Mouse (Mus musculus): Measurements from ENCODE around the gene Aldh1l1. TPM values are rescaled to one million over a fixed set of nuclear protein-coding genes. Genes with fewer than 3 reads are reported as not detected.

Gene Aldh1l1
- polyA plus RNA-seq, 1 experiment = 253 TPM

DNA sequence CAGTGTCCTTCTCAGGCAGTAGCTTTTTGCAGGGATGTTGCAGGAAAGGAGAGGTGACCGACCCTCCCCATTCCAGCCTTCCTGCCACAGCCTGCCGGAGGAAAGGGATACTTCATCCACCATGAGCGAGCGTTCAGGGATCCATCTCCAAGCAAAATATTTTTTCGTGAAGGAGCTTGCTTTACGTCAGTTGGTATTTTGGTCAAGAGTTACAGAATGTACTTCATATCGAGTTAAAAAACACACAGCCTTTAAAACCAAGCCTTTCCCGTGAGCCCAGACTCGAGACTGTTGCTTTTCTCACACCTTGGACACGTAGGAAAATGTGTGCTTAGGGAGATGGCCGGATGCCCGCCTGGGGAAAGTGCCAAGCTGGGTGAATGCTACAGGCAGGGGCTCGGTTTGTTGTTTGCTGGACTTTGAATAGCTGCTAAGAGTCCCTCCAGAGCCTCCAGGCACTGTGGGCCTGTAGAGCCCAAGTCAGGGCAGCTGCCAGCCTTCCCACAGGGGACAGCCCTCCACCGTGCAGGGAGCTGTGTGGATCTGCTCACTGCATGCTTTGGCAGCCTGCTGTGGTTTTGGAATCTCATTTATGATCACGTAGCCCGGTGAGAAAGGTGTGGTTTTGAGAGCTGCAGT is 20.6 kb downstream of the Aldh1l1 start:
- Histone ChIP-seq H3K27ac (ENCODE audit: insufficient read depth, low read depth, low read length) (peak overlapping the region; percentile 98), H3K27me3 (replicated peaks; ENCODE audit: control insufficient read depth, insufficient read depth, low read length) (no peaks in the 10 kb centered on the region), H3K4me1 (ENCODE audit: control insufficient read depth, insufficient read depth, low read length) (peaks cover 44% of the 10 kb centered on the region), H3K36me3 (ENCODE audit: control insufficient read depth, insufficient read depth, low read length) (no peaks in the 10 kb centered on the region), H3K4me3 (ENCODE audit: insufficient read depth, low read depth, low read length) (no peak overlapping the region)
- 17% methylated on average over 16 of the region's 16 CpGs for WGBS
- peak; percentile 98 for DNase-seq
- TF ChIP-seq POLR2A (IDR thresholded peaks at IDR 0.05; ENCODE audit: low read depth, low read length) = no peak
- TF ChIP-seq CTCF (conservative IDR thresholded peaks at IDR 0.05; ENCODE audit: insufficient read depth, insufficient read length, low read depth, low read length) = no peak

DNA sequence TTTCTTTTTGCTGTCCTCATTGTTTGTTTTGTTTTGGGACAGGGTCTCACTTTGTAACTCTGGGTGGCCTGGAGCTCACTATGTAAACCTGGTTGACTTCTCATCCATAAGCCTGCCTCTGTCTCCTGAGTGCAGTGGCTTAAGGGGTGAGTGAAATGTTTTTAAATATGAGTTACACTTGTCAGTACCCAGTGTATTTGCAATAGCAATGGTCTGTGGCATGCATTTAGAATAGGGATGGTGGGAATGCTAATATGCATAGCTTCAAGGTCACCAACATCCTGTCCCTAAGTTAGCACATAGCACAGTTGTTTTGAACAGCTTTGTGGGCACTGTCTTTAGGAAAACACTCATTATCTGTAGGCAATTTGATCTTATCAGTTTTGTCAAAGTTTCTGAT is 21.2 kb downstream of the Aldh1l1 start:
- H3K27ac ChIP-seq (ENCODE audit: insufficient read depth, low read depth, low read length) = peak overlapping the region; percentile 98
- no peak for TF ChIP-seq POLR2A (IDR thresholded peaks at IDR 0.05; ENCODE audit: low read depth, low read length)
- TF ChIP-seq CTCF (conservative IDR thresholded peaks at IDR 0.05; ENCODE audit: insufficient read depth, insufficient read length, low read depth, low read length) = no peak
- H3K4me3 ChIP-seq (ENCODE audit: insufficient read depth, low read depth, low read length) = no peak overlapping the region
- H3K27me3 ChIP-seq (replicated peaks; ENCODE audit: control insufficient read depth, insufficient read depth, low read length) = no peaks in the 10 kb centered on the region
- peak; percentile 51 for DNase-seq
- peaks cover 44% of the 10 kb centered on the region for H3K4me1 ChIP-seq (ENCODE audit: control insufficient read depth, insufficient read depth, low read length)
- no peaks in the 10 kb centered on the region for H3K36me3 ChIP-seq (ENCODE audit: control insufficient read depth, insufficient read depth, low read length)

DNA sequence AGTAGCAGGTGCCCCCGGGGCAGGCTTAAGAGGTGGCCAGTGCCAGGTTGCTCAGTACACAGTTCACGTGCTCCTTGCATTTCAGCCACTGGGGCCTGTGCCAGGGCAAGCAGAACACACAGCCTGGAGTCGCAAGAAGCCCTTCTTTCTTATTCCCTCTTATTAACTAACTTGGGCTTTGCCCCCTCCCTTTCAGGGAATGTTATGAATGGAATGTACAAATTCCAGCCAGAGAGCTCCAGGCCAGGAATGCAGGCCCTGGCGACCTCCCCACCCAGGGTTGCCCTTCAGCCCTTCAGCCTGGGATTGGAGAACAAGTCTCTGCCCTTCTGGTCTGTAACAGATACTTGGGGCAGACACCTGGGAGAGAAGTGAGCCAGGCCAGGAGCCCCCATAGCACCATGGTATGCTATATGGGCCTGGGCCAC is 22.0 kb downstream of the Aldh1l1 start:
- WGBS = 19% methylated on average over 4 of the region's 4 CpGs
- no peaks in the 10 kb centered on the region for H3K36me3 ChIP-seq (ENCODE audit: control insufficient read depth, insufficient read depth, low read length)
- peak overlapping the region; percentile 98 for H3K27ac ChIP-seq (ENCODE audit: insufficient read depth, low read depth, low read length)
- no peak overlapping the region for H3K4me3 ChIP-seq (ENCODE audit: insufficient read depth, low read depth, low read length)
- peaks cover 44% of the 10 kb centered on the region for H3K4me1 ChIP-seq (ENCODE audit: control insufficient read depth, insufficient read depth, low read length)
- no peaks in the 10 kb centered on the region for H3K27me3 ChIP-seq (replicated peaks; ENCODE audit: control insufficient read depth, insufficient read depth, low read length)
- no peak for TF ChIP-seq CTCF (conservative IDR thresholded peaks at IDR 0.05; ENCODE audit: insufficient read depth, insufficient read length, low read depth, low read length)
- DNase-seq = peak; percentile 99

- H3K36me3 ChIP-seq (ENCODE audit: control insufficient read depth, insufficient read depth, low read length) = no peaks in the 10 kb centered on the region
- TF ChIP-seq CTCF (conservative IDR thresholded peaks at IDR 0.05; ENCODE audit: insufficient read depth, insufficient read length, low read depth, low read length) = peak; percentile 28
- no peak for TF ChIP-seq POLR2A (IDR thresholded peaks at IDR 0.05; ENCODE audit: low read depth, low read length)
- H3K27ac ChIP-seq (ENCODE audit: insufficient read depth, low read depth, low read length) = peak overlapping the region; percentile 97
- DNase-seq = peak; percentile 97
- peaks cover 44% of the 10 kb centered on the region for H3K4me1 ChIP-seq (ENCODE audit: control insufficient read depth, insufficient read depth, low read length)
- H3K4me3 ChIP-seq (ENCODE audit: insufficient read depth, low read depth, low read length) = no peak overlapping the region
- WGBS = 26% methylated on average over 6 of the region's 6 CpGs
- no peaks in the 10 kb centered on the region for H3K27me3 ChIP-seq (replicated peaks; ENCODE audit: control insufficient read depth, insufficient read depth, low read length)
Measured at GRCm38 (mm10) chr6:90509085-90509484, 22.9 kb downstream of the Aldh1l1 start.

- Histone ChIP-seq H3K4me1 (ENCODE audit: control insufficient read depth, insufficient read depth, low read length) (peaks cover 31% of the 10 kb centered on the region), H3K36me3 (ENCODE audit: control insufficient read depth, insufficient read depth, low read length) (no peaks in the 10 kb centered on the region), H3K27ac (ENCODE audit: insufficient read depth, low read depth, low read length) (no peak overlapping the region), H3K27me3 (replicated peaks; ENCODE audit: control insufficient read depth, insufficient read depth, low read length) (no peaks in the 10 kb centered on the region), H3K4me3 (ENCODE audit: insufficient read depth, low read depth, low read length) (no peak overlapping the region)
- DNase-seq = no peak
- no peak for TF ChIP-seq CTCF (conservative IDR thresholded peaks at IDR 0.05; ENCODE audit: insufficient read depth, insufficient read length, low read depth, low read length)
- TF ChIP-seq POLR2A (IDR thresholded peaks at IDR 0.05; ENCODE audit: low read depth, low read length) = no peak
- 86% methylated on average over 5 of the region's 5 CpGs for WGBS
Measured at GRCm38 (mm10) chr6:90512416-90512815, 26.2 kb downstream of the Aldh1l1 start.

GRCm38 (mm10) chr6:90513074-90513856 is 27.0 kb downstream of the Aldh1l1 start:
- DNase-seq = no peak
- H3K4me3 ChIP-seq (ENCODE audit: insufficient read depth, low read depth, low read length) = no peak overlapping the region
- WGBS = 56% methylated on average over 5 of the region's 5 CpGs
- H3K27me3 ChIP-seq (replicated peaks; ENCODE audit: control insufficient read depth, insufficient read depth, low read length) = no peaks in the 10 kb centered on the region
- TF ChIP-seq POLR2A (IDR thresholded peaks at IDR 0.05; ENCODE audit: low read depth, low read length) (no peak), CTCF (conservative IDR thresholded peaks at IDR 0.05; ENCODE audit: insufficient read depth, insufficient read length, low read depth, low read length) (no peak)
- H3K36me3 ChIP-seq (ENCODE audit: control insufficient read depth, insufficient read depth, low read length) = no peaks in the 10 kb centered on the region
- H3K27ac ChIP-seq (ENCODE audit: insufficient read depth, low read depth, low read length) = no peak overlapping the region
- H3K4me1 ChIP-seq (ENCODE audit: control insufficient read depth, insufficient read depth, low read length) = peaks cover 24% of the 10 kb centered on the region

GRCm38 (mm10) chr6:90514369-90514768 is 28.1 kb downstream of the Aldh1l1 start:
- peaks cover 17% of the 10 kb centered on the region; the same call in 1 of the 2 replicates for H3K4me1 ChIP-seq (ENCODE audit: control insufficient read depth, insufficient read depth, low read length)
- DNase-seq = no peak
- H3K27ac ChIP-seq (ENCODE audit: insufficient read depth, low read depth, low read length) = no peak overlapping the region
- TF ChIP-seq POLR2A (IDR thresholded peaks at IDR 0.05; ENCODE audit: low read depth, low read length) (no peak), CTCF (conservative IDR thresholded peaks at IDR 0.05; ENCODE audit: insufficient read depth, insufficient read length, low read depth, low read length) (no peak)
- H3K27me3 ChIP-seq (replicated peaks; ENCODE audit: control insufficient read depth, insufficient read depth, low read length) = no peaks in the 10 kb centered on the region
- no peak overlapping the region for H3K4me3 ChIP-seq (ENCODE audit: insufficient read depth, low read depth, low read length)
- no peaks in the 10 kb centered on the region for H3K36me3 ChIP-seq (ENCODE audit: control insufficient read depth, insufficient read depth, low read length)

Data from kidney, adult 2 months (tissue).